Mouse (Mus musculus): ENCODE measurements around the gene Crybg1. TPM values are rescaled to one million over a fixed set of nuclear protein-coding genes. Genes with fewer than 3 reads are reported as not detected.
"Not testable (repeated sequence)": the region's sequence is repeated elsewhere in the genome, so short reads cannot be mapped to it uniquely, and the experiment has no call there.

Gene Crybg1
- total and polyA plus RNA-seq, 2 experiments from 2014 or later = 0.15 to 1.0 TPM

DNA sequence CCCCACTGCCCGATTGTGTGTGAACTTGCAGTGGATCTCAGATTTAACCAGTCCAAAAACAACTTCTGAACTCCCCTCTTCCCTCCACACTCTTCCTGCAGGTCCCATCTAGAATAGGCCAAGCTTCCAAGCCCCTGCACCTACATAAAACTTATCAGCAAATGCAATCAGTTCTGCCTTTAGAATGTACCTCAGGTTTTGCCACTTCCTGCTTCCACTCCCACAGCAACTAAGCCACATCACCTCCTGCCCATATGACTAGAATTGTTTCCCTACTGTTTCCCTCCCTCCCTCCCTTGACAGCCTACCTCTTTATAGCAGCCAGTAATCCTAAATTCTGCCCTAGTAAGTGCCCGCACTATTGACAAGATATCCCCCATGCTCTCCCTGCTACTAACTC is 164.8 kb downstream of the Crybg1 start:
- Histone ChIP-seq H3K36me3 (ENCODE audit: insufficient read depth, low read length) (no peaks in the 10 kb centered on the region), H3K27ac (ENCODE audit: low read depth, low read length) (no peak overlapping the region), H3K4me3 (ENCODE audit: low read depth, low read length) (no peak overlapping the region), H3K9me3 (ENCODE audit: low read length) (no peaks in the 10 kb centered on the region), H3K27me3 (ENCODE audit: insufficient read depth, low read length) (no peaks in the 10 kb centered on the region), H3K4me2 (ENCODE audit: low read depth, low read length, poor library complexity, severe bottlenecking) (no peak overlapping the region), H3K4me1 (ENCODE audit: insufficient read depth, low read length) (no peaks in the 10 kb centered on the region), H3K9ac (replicated peaks; ENCODE audit: low read length, poor library complexity, severe bottlenecking) (no peak overlapping the region)
- WGBS = 94% methylated on average over 2 of the region's 2 CpGs
- no peak for TF ChIP-seq CTCF (IDR thresholded peaks at IDR 0.05)
- ATAC-seq (ENCODE audit: low FRiP score) (no peak), DNase-seq (ENCODE audit: low spot score) (no peak)

DNA sequence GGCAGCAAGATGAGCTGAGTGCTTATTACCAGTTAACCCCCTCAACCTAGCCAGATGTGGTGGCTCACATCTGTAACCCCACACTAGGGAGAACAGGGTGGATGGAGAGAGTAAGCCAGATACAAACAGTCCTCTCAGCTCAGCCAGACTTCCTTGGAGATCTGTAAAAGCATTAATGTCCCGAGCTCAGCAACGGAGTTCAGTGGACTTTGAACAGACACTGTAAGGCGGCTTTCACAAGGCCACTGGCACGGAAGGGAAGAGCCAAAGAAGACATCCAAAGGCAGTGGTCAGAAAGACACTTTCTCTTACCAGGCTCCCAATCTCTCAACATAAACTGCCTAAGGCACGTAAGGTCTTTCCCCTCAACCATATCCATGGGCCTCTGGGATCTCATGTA is 165.4 kb downstream of the Crybg1 start:
- Histone ChIP-seq H3K4me1 (ENCODE audit: insufficient read depth, low read length) (no peaks in the 10 kb centered on the region), H3K9ac (replicated peaks; ENCODE audit: low read length, poor library complexity, severe bottlenecking) (no peak overlapping the region), H3K4me2 (ENCODE audit: low read depth, low read length, poor library complexity, severe bottlenecking) (no peak overlapping the region), H3K27ac (ENCODE audit: low read depth, low read length) (no peak overlapping the region), H3K9me3 (ENCODE audit: low read length) (no peaks in the 10 kb centered on the region), H3K27me3 (ENCODE audit: insufficient read depth, low read length) (no peaks in the 10 kb centered on the region), H3K36me3 (ENCODE audit: insufficient read depth, low read length) (no peaks in the 10 kb centered on the region), H3K4me3 (ENCODE audit: low read depth, low read length) (no peak overlapping the region)
- 87% methylated on average over 5 of the region's 5 CpGs for WGBS
- TF ChIP-seq CTCF (IDR thresholded peaks at IDR 0.05) = no peak
- DNase-seq (ENCODE audit: low spot score) = no peak
- ATAC-seq (ENCODE audit: low FRiP score) = no peak

DNA sequence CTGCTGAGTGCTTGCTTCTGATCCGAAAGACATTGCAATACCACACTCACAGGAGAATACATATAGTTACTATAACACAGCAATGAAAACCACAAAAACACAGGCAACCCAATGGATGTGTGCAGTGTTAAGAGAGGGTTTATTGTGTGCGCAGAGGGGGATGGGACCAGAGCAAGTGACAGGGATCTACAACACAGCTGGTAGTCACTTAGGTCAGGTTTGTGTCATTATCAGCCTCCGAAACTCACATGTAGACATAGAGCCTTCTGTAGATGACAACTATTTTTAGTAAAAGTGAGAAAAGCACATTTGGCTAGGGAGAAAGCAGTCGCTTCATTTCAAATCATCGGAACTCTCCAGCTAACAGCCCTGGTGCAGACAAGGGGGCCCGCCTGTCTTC is 166.2 kb downstream of the Crybg1 start:
- ATAC-seq (ENCODE audit: low FRiP score) (no peak), DNase-seq (ENCODE audit: low spot score) (no peak)
- Histone ChIP-seq H3K4me3 (ENCODE audit: low read depth, low read length) (no peak overlapping the region), H3K4me2 (ENCODE audit: low read depth, low read length, poor library complexity, severe bottlenecking) (no peak overlapping the region), H3K4me1 (ENCODE audit: insufficient read depth, low read length) (no peaks in the 10 kb centered on the region), H3K27me3 (ENCODE audit: insufficient read depth, low read length) (no peaks in the 10 kb centered on the region), H3K27ac (ENCODE audit: low read depth, low read length) (no peak overlapping the region), H3K36me3 (ENCODE audit: insufficient read depth, low read length) (no peaks in the 10 kb centered on the region), H3K9me3 (ENCODE audit: low read length) (no peaks in the 10 kb centered on the region), H3K9ac (replicated peaks; ENCODE audit: low read length, poor library complexity, severe bottlenecking) (no peak overlapping the region)
- TF ChIP-seq CTCF (IDR thresholded peaks at IDR 0.05) = no peak
- WGBS = 88% methylated on average over 6 of the region's 6 CpGs

DNA sequence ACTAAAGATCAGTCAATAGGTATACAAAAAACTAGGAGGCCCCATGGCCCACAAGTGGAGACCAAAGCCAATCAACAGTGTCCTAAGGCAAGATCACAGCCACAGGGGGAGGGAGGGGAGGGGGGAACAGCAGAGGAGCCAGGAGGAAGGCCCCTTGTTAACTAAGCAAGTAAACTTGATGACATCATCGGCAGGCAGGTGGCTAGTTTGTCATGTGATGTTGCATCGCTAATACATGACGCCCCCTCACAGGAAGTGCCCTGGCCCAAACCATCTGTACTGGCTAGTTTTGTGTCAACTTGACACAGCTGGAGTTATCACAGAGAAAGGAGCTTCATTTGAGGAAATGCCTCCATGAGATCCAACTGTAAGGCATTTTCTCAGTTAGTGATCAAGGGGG is 167.9 kb downstream of the Crybg1 start:
- not testable (repeated sequence) for H3K9ac ChIP-seq (replicated peaks; ENCODE audit: low read length, poor library complexity, severe bottlenecking); H3K4me1 ChIP-seq (ENCODE audit: insufficient read depth, low read length); H3K9me3 ChIP-seq (ENCODE audit: low read length); H3K27ac ChIP-seq (ENCODE audit: low read depth, low read length); H3K36me3 ChIP-seq (ENCODE audit: insufficient read depth, low read length); H3K4me3 ChIP-seq (ENCODE audit: low read depth, low read length); DNase-seq (ENCODE audit: low spot score); ATAC-seq (ENCODE audit: low FRiP score); H3K4me2 ChIP-seq (ENCODE audit: low read depth, low read length, poor library complexity, severe bottlenecking); H3K27me3 ChIP-seq (ENCODE audit: insufficient read depth, low read length)
- WGBS = 91% methylated on average over 3 of the region's 3 CpGs

DNA sequence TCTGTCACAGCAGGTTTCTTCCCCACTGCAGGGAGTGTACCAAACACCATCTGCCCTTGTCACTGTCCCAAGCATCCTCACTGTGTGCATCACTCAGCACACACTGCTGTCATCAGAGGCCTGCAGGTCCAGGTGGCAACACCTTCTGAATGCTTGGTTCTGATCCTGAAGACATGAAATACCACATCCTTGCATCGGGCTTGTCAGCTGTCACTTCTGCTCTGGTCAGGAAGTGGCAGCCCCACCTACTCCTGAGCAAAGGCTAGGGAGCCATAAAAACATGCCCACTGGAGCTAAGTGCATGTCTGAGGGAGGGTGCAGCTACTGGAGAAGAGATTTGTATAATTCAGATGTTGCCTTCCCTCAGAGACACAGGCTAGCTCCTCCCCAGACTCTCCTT is 168.6 kb downstream of the Crybg1 start:
- H3K9ac ChIP-seq (replicated peaks; ENCODE audit: low read length, poor library complexity, severe bottlenecking) = no peak overlapping the region
- no peaks in the 10 kb centered on the region for H3K4me1 ChIP-seq (ENCODE audit: insufficient read depth, low read length)
- 78% methylated on average over 1 of the region's 1 CpGs for WGBS
- H3K4me2 ChIP-seq (ENCODE audit: low read depth, low read length, poor library complexity, severe bottlenecking) = no peak overlapping the region
- DNase-seq (ENCODE audit: low spot score) = no peak
- no peak overlapping the region for H3K27ac ChIP-seq (ENCODE audit: low read depth, low read length)
- no peaks in the 10 kb centered on the region for H3K36me3 ChIP-seq (ENCODE audit: insufficient read depth, low read length)
- H3K9me3 ChIP-seq (ENCODE audit: low read length) = no peaks in the 10 kb centered on the region
- H3K4me3 ChIP-seq (ENCODE audit: low read depth, low read length) = no peak overlapping the region
- ATAC-seq (ENCODE audit: low FRiP score) = no peak
- H3K27me3 ChIP-seq (ENCODE audit: insufficient read depth, low read length) = no peaks in the 10 kb centered on the region
- no peak for TF ChIP-seq CTCF (IDR thresholded peaks at IDR 0.05)

DNA sequence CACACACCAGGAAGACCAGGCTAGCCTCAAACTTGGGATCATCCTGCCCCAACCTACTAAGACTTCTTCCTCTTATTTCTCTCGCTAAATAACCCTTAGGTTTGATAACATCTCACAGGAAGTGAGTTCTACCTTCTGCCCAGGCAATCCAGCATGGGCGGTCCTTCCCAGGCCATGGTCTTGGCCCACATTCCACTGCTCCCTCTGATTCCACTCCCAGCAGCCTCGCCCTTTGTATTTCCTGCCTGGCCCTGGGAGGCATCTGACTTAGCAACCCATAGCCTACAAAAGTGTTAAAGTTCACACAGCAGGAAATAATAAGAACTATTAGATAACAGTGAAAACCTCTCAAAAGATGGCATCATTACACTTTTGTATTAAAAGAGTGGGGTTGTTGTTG is 171.3 kb downstream of the Crybg1 start:
- Histone ChIP-seq H3K4me2 (ENCODE audit: low read depth, low read length, poor library complexity, severe bottlenecking) (no peak overlapping the region), H3K4me3 (ENCODE audit: low read depth, low read length) (no peak overlapping the region), H3K27me3 (ENCODE audit: insufficient read depth, low read length) (no peaks in the 10 kb centered on the region), H3K36me3 (ENCODE audit: insufficient read depth, low read length) (no peaks in the 10 kb centered on the region), H3K9ac (replicated peaks; ENCODE audit: low read length, poor library complexity, severe bottlenecking) (no peak overlapping the region), H3K9me3 (ENCODE audit: low read length) (no peaks in the 10 kb centered on the region), H3K4me1 (ENCODE audit: insufficient read depth, low read length) (no peaks in the 10 kb centered on the region), H3K27ac (ENCODE audit: low read depth, low read length) (no peak overlapping the region)
- 80% methylated on average over 3 of the region's 3 CpGs for WGBS
- TF ChIP-seq CTCF (IDR thresholded peaks at IDR 0.05) = no peak
- DNase-seq (ENCODE audit: low spot score) = no peak
- no peak for ATAC-seq (ENCODE audit: low FRiP score)

DNA sequence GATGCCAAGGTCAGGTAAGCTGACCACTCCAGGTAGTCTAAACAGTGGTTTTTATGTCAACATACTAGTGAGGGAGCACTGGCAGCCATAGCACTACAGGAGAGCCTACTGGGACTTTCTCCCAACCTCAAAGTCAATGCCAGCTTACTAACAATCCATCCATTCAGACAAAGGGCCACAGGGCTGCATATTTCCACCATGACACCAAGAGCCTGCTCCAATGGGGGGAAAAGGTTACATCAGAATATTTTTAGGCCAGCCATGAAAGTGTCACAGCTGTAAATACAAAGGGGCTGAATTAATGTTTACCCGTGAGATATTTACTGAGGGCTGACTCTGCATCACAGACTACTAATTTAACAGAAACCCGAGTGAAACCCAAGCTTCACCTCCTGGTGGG is 175.4 kb downstream of the Crybg1 start:
- DNase-seq (ENCODE audit: low spot score) (no peak), ATAC-seq (ENCODE audit: low FRiP score) (no peak)
- no peaks in the 10 kb centered on the region for H3K27me3 ChIP-seq (ENCODE audit: insufficient read depth, low read length)
- 48% methylated on average over 2 of the region's 2 CpGs for whole genome bisulfite sequencing
- H3K36me3 ChIP-seq (ENCODE audit: insufficient read depth, low read length) = no peaks in the 10 kb centered on the region
- no peak overlapping the region for H3K4me2 ChIP-seq (ENCODE audit: low read depth, low read length, poor library complexity, severe bottlenecking)
- H3K9ac ChIP-seq (replicated peaks; ENCODE audit: low read length, poor library complexity, severe bottlenecking) = no peak overlapping the region
- H3K4me1 ChIP-seq (ENCODE audit: insufficient read depth, low read length) = no peaks in the 10 kb centered on the region
- H3K4me3 ChIP-seq (ENCODE audit: low read depth, low read length) = no peak overlapping the region
- no peaks in the 10 kb centered on the region for H3K9me3 ChIP-seq (ENCODE audit: low read length)
- H3K27ac ChIP-seq (ENCODE audit: low read depth, low read length) = no peak overlapping the region
- no peak for TF ChIP-seq CTCF (IDR thresholded peaks at IDR 0.05)

Measured in midbrain, postnatal 0 days (tissue).